Mouse (Mus musculus) frontal cortex, postnatal 36 days (tissue): ENCODE data around the gene Bcap29.
"Not testable (repeated sequence)": the region's sequence is repeated elsewhere in the genome, so short reads cannot be mapped to it uniquely, and the experiment has no call there.

Experiments used
- DNase-seq, 2 experiments: peaks; one replicate each; pipeline ENCODE4 v3.0.0; 2022; ENCODE audit warnings: low spot score in 2 of 2

The Bcap29 gene

DNA sequence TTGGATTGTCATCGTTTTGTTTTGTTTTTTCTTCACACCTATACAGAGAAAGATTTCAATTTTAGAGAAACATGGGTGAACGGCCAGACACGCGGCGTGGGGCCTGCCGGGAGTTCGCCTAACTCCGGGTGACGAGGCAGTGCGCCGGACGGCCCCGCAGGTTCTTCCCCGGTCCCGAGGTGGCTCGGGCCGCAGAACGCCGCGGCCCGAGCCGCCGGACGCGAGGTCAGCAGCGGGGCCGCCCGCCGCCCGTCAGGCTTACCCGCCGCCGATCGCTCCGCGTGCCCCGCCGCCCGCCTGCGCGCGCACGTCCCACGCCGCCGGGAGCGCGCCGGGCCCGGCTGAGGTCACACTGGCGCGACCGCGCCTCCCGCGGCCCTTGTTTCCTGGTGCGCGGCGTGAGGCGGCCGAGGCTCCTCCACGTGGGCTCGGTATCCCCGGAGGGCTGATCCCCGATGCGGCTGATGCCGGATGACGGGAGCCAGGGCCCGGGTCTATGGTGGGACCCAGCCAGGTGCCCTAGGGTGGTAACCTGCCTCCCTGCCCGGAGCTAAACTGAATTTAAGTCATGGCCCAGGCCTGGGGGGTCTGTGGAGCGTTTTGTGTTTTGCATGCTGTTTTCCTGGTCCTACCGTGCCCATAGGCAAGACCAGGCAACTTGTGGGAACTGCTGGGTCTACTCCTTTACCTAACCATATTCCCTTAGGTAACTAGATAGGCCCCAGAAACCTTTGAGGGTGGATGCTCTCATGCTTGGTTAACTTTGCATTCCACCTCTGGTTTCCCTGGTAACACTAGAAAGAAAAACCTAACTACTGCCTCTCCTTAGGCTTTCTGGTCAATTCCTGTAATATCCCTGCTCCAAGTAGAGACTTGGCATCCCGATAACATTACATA lies at the start of gene Bcap29:
Gene Bcap29, minus strand, starts transcription at position 316 of the 897 bp plus-strand sequence.
- DNase-seq: peak; percentile 39 to 57

GRCm38 (mm10) chr12:31667187-31667586 lies 32.7 kb upstream of the Bcap29 start:
- no peak for DNase-seq

DNA sequence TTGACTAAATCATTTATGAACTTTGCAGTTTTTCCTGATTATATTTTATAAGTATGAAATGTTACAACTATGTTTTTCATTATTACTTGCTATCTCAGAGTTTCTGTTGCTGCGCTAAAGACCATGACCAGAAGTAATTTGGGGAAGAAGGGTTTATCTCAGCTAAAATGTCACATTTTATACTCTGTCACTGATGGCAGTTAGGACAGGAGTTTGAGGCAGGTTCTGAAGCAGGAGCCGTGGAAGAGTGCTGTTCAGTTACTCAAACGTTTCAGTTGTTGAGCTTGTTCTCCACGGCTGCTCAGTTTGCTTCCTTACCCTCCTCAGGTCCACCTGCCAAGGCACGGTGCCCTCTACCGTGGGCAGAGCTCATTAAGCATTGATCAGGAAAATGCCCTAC lies 31.5 kb upstream of the Bcap29 start:
- DNase-seq: no peak

- DNase-seq: no peak
Measured at GRCm38 (mm10) chr12:31656841-31657240, 22.4 kb upstream of the Bcap29 start.

DNA sequence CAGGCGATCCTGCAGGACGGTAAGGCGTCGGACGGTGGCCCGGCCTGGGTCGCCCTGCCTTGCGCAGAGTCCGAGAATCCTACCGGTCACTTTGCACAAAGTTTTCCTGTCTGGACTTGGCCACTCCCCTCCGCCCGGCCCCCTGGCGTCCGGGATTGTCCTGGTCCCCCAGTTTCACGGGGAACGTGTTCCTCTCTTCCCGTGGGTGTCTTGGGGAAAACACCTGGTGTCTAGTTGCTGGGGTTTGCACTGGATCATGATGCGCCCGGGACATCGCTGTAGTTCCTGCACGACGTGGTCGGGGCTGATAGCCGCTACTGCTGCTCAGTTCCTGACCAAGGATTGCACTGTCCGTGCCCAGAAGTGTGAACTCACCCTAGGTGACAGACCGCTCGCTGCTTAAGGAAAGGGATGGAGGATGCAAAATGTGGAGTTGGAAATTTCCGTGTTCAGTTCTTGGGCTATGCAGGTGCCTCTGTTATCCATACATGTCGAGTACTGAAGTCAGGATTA lies 20.6 kb upstream of the Bcap29 start:
- no peak for DNase-seq

DNA sequence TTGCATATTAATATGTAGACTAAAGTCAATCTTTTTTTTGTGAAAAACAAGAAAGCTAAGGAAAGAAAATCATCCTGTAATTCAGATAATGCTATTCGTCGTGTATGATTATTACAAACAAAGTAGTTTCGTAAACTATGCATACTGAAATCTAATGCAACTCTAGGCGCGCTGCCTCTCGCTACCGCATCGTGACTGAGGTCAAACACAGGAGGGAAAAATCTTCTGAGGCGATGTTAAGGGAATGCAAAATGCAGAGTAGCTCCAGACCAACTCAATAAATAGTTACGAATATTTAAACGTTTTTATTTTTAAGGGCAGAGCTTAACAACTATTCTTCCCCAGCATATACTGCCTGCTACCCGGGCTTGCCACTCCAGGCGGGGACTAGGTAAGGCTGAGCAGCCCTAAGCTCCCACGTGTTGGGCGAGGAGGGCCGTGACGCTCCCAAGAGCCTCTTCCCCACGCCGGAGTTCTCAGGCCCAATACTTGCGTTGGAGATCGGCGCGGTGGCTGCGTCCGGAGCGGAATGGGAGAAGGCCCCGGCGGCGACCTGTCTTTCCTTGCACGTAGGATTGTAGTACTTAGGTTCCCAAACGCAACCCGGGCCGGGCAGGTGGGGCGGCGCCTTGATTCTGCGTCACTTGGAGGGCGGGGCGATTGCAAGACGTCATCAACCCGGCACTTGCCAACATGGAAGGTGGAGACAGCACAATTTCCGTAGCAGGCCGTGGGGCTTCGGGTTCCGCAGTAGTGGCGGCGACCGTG lies 19.9 kb upstream of the Bcap29 start, which contains the start of the genes Dus4l and Cog5:
Gene Dus4l, minus strand, starts transcription at position 630 of the 768 bp plus-strand sequence.
Gene Cog5, plus strand, starts transcription at position 673 of the 768 bp plus-strand sequence.
- peak; percentile 98 to 99 for DNase-seq

DNA sequence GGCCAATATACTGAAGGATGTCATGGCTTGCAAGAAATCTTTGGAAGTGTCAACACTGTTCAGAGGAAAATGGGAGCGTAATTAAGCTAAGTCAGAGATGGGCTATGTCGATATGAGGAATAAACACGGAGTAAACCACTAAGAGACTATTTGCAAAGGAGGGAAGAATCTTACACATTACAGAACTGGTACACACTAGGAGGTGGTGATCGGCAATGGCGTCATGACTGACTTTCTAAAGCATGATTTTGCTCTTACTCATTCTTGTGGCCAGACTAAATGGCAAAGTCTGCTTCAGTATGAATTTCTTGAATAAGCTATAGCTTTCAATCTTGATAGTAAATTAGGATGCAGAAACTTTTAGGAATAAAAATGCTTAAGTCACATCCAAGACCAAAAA lies 19.2 kb upstream of the Bcap29 start:
- no peak for DNase-seq

- DNase-seq: no peak
Measured at GRCm38 (mm10) chr12:31635240-31635607, 766 bp upstream of the Bcap29 start.

- DNase-seq: peak in 1 of 2 experiments; percentile 13
Measured at GRCm38 (mm10) chr12:31633970-31634342, 502 bp downstream of the Bcap29 start.

- DNase-seq: not testable (repeated sequence)
Measured at GRCm38 (mm10) chr12:31628396-31628795, 6.1 kb downstream of the Bcap29 start.

- no peak for DNase-seq
Measured at GRCm38 (mm10) chr12:31625016-31625415, 9.4 kb downstream of the Bcap29 start.

DNA sequence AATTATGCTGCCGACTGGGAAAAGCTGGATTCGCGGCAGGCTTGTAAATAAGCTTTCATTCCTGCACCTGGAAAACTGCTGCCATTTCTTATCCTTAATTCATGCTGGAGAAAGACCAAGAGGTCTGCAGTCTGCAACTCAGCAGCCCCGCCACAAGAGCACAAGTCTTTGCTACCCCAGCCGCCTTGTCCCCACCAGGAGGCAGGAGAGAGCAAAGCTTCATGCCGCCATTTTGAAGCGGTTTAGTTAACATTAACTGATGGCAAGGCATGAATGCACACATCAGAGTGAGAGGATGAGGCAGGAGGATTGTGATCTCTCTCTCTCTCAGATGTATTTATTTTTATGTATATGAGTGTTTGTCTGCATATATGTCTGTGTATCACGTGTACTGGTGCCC lies 14.4 kb downstream of the Bcap29 start:
- no peak for DNase-seq

- no peak for DNase-seq
Measured at GRCm38 (mm10) chr12:31613353-31613752, 21.1 kb downstream of the Bcap29 start.

GRCm38 (mm10) chr12:31608138-31608537 lies 26.3 kb downstream of the Bcap29 start:
- DNase-seq: no peak

DNA sequence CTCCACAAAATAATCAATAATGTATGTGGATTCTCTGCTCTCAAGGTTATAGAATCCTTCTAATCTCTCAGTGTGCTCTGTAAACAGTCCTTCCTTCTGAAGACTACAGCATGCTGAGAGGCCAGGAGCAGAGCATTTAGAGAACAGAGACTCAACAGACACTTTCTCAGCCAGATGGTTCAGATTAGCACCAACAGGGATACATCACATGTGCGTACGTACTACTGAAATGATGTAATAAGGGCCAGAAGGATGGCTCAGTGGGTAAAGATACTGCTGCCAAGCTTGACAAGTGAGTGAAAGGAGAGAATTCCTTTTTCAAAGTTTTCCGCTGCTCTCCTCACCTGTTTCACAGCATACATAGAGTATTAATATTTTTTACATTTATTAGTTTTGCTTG lies 29.6 kb downstream of the Bcap29 start:
- DNase-seq: no peak

DNA sequence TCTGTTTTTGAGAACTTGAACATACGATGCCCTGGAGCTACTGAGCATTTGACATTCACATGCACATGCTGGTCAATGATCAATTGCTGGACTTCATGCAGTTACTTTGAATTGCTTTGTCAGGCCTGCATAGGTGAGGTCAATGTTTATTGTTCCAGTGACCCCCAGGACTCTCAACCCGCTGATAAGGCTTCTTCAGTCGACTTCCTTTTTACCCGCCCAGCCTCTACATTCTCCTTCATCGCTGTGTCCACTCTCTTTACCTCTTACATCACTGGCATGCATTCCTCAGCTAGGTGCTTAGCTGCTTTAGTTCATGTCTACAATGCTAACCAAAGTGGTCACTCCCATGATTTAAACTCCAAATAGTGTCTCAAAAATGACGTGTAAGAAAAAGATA lies 30.9 kb downstream of the Bcap29 start:
- DNase-seq: no peak

- no peak for DNase-seq
Measured at GRCm38 (mm10) chr12:31594296-31594695, 40.2 kb downstream of the Bcap29 start.

DNA sequence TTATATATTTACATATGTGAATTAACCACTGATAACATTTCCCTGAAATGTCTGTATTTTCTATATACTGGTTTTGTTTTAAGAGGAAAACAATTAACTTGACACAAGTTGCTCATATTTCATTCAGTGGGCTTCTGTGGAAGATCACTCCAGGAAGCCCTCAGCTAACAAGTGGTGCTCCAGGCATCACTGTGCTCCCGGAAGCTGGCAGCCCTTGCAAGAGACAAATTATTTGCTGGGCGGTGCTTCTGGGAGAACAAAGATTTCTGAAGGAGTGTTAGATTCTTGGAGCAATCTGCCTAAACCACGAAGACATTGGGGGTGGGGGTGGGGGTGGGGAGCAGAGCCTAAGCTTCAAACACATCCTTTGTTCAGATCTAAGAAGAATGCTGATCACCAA lies 42.4 kb downstream of the Bcap29 start:
- DNase-seq: no peak

- DNase-seq: no peak
Measured at GRCm38 (mm10) chr12:31583726-31584125, 50.7 kb downstream of the Bcap29 start.

- DNase-seq: no peak
Measured at GRCm38 (mm10) chr12:31582081-31582480, 52.4 kb downstream of the Bcap29 start.

DNA sequence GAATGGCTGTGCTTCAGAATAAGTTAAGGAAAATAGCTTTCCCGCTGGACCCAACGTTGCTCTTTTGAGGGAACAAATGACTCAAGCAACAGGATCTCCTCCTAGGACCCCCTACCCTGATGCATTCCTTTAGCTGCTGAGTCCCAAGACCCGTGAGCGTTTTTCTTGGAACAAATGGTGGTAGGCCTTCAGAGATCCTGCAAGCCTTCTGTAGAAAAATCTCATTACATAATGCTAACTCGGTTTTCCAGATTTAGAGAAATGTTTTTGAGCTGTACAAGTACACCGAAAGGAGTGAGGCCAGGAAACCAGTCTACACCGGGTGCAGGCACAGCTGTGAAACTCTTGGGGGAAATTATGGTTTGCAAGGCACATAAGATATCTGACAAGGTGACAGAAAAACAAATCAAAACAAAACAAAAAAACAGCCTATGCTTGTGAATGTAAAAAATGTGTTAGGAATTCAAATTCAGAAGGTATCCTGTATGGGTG lies 53.1 kb downstream of the Bcap29 start:
- DNase-seq: peak; percentile 15 to 38

- no peak for DNase-seq
Measured at GRCm38 (mm10) chr12:31580634-31581318, 53.7 kb downstream of the Bcap29 start.
